ENCODE assay signal across 8 mouse cellular contexts in genomic region chr5:114824197-114824596, GRCm38 (mm10). TPM values are rescaled to one million over a fixed set of nuclear protein-coding genes. Genes with fewer than 3 reads are reported as not detected.
DNase-seq lines count a peak whose midpoint lies in the region; ATAC-seq and TF ChIP-seq lines count a peak whose summit lies in the region.

No protein-coding gene starts in this region.

- H3K4me1 ChIP-seq in brown adipose tissue, adult 24 weeks (ENCODE audit: control insufficient read depth, insufficient read depth, insufficient read length, low read length) = peaks cover 5% of the 10 kb centered on the region; the same call in 1 of the 2 replicates
- no peaks in the 10 kb centered on the region for H3K4me1 ChIP-seq in heart, adult 2 months (ENCODE audit: control insufficient read depth, insufficient read depth, low read length)
- peaks cover 14% of the 10 kb centered on the region; the same call in 1 of the 2 replicates for H3K4me1 ChIP-seq in lung, embryonic 15.5 days

- peak; percentile 47 for DNase-seq in adrenal gland, postnatal 10 days
- DNase-seq in adrenal gland, postnatal 25 days = no peak
- peak; percentile 71 for DNase-seq in 3T3-L1 (ENCODE audit: low read depth, low spot score)
- peak; percentile 25 to 62 for DNase-seq in heart, adult 2 months
- DNase-seq in kidney, postnatal 14 days = peak; percentile 58
- DNase-seq in retina, postnatal 7 days (ENCODE audit: low read depth, low spot score) = peak; percentile 47

- peak overlapping the region; percentile 83 for H3K4me2 ChIP-seq in lung, embryonic 15.5 days

- no peak for ATAC-seq in lung, embryonic 15.5 days (ENCODE audit: borderline replicate concordance, extremely low read depth, low FRiP score, low TSS enrichment)

- H3K9ac ChIP-seq in heart, adult 2 months (ENCODE audit: low read depth, low read length) = no peak overlapping the region
- H3K9ac ChIP-seq in lung, embryonic 15.5 days = no peak overlapping the region

- intact Hi-C loops in heart, adult 2 months (cut with DNase I) = loop anchor here (5.0 kb wide), 1 partner anchor 73 kb away; the partner anchor contains the start of gene Oasl2

- no peaks in the 10 kb centered on the region for H3K27me3 ChIP-seq in heart, adult 2 months (ENCODE audit: control insufficient read depth, insufficient read depth, low read length)
- no peaks in the 10 kb centered on the region for H3K27me3 ChIP-seq in lung, embryonic 15.5 days

- no peaks in the 10 kb centered on the region for H3K9me3 ChIP-seq in lung, embryonic 15.5 days

- H3K36me3 ChIP-seq in heart, adult 2 months (ENCODE audit: control insufficient read depth, insufficient read depth, low read length) = no peaks in the 10 kb centered on the region
- peaks cover 5% of the 10 kb centered on the region; the same call in 1 of the 2 replicates for H3K36me3 ChIP-seq in lung, embryonic 15.5 days

- peak; percentile 85 for TF ChIP-seq CTCF in heart, adult 2 months (IDR thresholded peaks at IDR 0.05)

- WGBS in heart, adult 2 months = 14% methylated on average over 9 of the region's 9 CpGs
- 18% methylated on average over 9 of the region's 9 CpGs for WGBS in lung, embryonic 15.5 days

- TF ChIP-seq EP300 in heart, adult 2 months (IDR thresholded peaks at IDR 0.05; ENCODE audit: insufficient read depth, low read depth, low read length) = no peak

- H3K4me3 ChIP-seq in brown adipose tissue, adult 24 weeks (ENCODE audit: insufficient read depth, low read depth, low read length) = peak overlapping the region; percentile 44
- H3K4me3 ChIP-seq in heart, adult 2 months = no peak overlapping the region
- H3K4me3 ChIP-seq in lung, embryonic 15.5 days = peak overlapping the region; percentile 12; the same call in 1 of the 2 replicates

- no peaks in the 10 kb centered on the region for H3K79me2 ChIP-seq in heart, adult 2 months (replicated peaks; ENCODE audit: control insufficient read depth, insufficient read depth, low read length)

- H3K27ac ChIP-seq in brown adipose tissue, adult 24 weeks (replicated peaks; ENCODE audit: low read depth, low read length) = no peak overlapping the region
- H3K27ac ChIP-seq in heart, adult 2 months = no peak overlapping the region
- no peak overlapping the region for H3K27ac ChIP-seq in lung, embryonic 15.5 days

- TF ChIP-seq POLR2A in heart, adult 2 months (IDR thresholded peaks at IDR 0.05; ENCODE audit: insufficient read depth, low read depth, low read length) = no peak

RNA-seq across cellular contexts. Expression of gene 1500011B03Rik, which starts 0.9 kb away (rescaled TPM):
- 10 to 100 TPM; 39.1 to 55.8 TPM for total RNA-seq in adrenal gland, postnatal 10 days (2021)
- 35.7 and 47.5 TPM in 2 replicates for total RNA-seq in adrenal gland, postnatal 25 days (2021)
- polyA plus RNA-seq in brown adipose tissue, adult 24 weeks (2012; ENCODE audit: insufficient read depth, insufficient read length, missing spikeins) = 2.1 and 5.5 TPM in 2 replicates
- total RNA-seq in heart, adult 2 months (2021) = 1 to 10 TPM; 3.2 to 4.9 TPM
- 4.3 and 7.4 TPM in 2 replicates for polyA plus RNA-seq in heart, adult 2 months (2012; rRNA removed)
- polyA plus RNA-seq in lung, embryonic 15.5 days (2015; fragmentation: Nextera tagmentation; extraction: Ambion mirVana) = 76.5 and 76.8 TPM in 2 replicates

RNA-seq across cellular contexts. Expression of gene 4930519G04Rik, which starts 29.3 kb away (rescaled TPM):
- total RNA-seq in adrenal gland, postnatal 10 days (2021) = not detected
- not detected in 2 replicates for total RNA-seq in adrenal gland, postnatal 25 days (2021)
- not detected in 2 replicates for polyA plus RNA-seq in brown adipose tissue, adult 24 weeks (2012; ENCODE audit: insufficient read depth, insufficient read length, missing spikeins)
- total RNA-seq in heart, adult 2 months (2021) = not detected
- polyA plus RNA-seq in heart, adult 2 months (2012; rRNA removed) = not detected in 2 replicates
- polyA plus RNA-seq in lung, embryonic 15.5 days (2015; fragmentation: Nextera tagmentation; extraction: Ambion mirVana) = not detected in 2 replicates

RNA-seq across cellular contexts. Expression of gene Gm9936, which starts 34.3 kb away (rescaled TPM):
- under 1 TPM in 1 of 2 experiments, not detected in 1; 0.21 TPM for total RNA-seq in adrenal gland, postnatal 10 days (2021)
- total RNA-seq in adrenal gland, postnatal 25 days (2021) = 0.09 TPM in 1 of 2 replicates, not detected in the other
- polyA plus RNA-seq in brown adipose tissue, adult 24 weeks (2012; ENCODE audit: insufficient read depth, insufficient read length, missing spikeins) = not detected in 2 replicates
- not detected for total RNA-seq in heart, adult 2 months (2021)
- polyA plus RNA-seq in heart, adult 2 months (2012; rRNA removed) = not detected in 2 replicates
- not detected in 2 replicates for polyA plus RNA-seq in lung, embryonic 15.5 days (2015; fragmentation: Nextera tagmentation; extraction: Ambion mirVana)

RNA-seq across cellular contexts. Expression of gene Git2, which starts 48.9 kb away (rescaled TPM):
- total RNA-seq in adrenal gland, postnatal 10 days (2021) = 10 to 100 TPM; 45.3 to 63.5 TPM
- total RNA-seq in adrenal gland, postnatal 25 days (2021) = 50.4 and 52.3 TPM in 2 replicates
- 15.1 and 17.6 TPM in 2 replicates for polyA plus RNA-seq in brown adipose tissue, adult 24 weeks (2012; ENCODE audit: insufficient read depth, insufficient read length, missing spikeins)
- 10 to 100 TPM; 27.6 to 28.7 TPM for total RNA-seq in heart, adult 2 months (2021)
- polyA plus RNA-seq in heart, adult 2 months (2012; rRNA removed) = 32.6 and 35.3 TPM in 2 replicates
- 48.7 and 49.3 TPM in 2 replicates for polyA plus RNA-seq in lung, embryonic 15.5 days (2015; fragmentation: Nextera tagmentation; extraction: Ambion mirVana)

RNA-seq across cellular contexts. Expression of gene Ankrd13a, which starts 49.7 kb away (rescaled TPM):
- 10 to 100 TPM; 91.7 to 95.0 TPM for total RNA-seq in adrenal gland, postnatal 10 days (2021)
- total RNA-seq in adrenal gland, postnatal 25 days (2021) = 74.6 and 93.8 TPM in 2 replicates
- 37.1 and 53.8 TPM in 2 replicates for polyA plus RNA-seq in brown adipose tissue, adult 24 weeks (2012; ENCODE audit: insufficient read depth, insufficient read length, missing spikeins)
- 10 to 100 TPM; 31.4 to 32.9 TPM for total RNA-seq in heart, adult 2 months (2021)
- polyA plus RNA-seq in heart, adult 2 months (2012; rRNA removed) = 21.3 and 32.2 TPM in 2 replicates
- polyA plus RNA-seq in lung, embryonic 15.5 days (2015; fragmentation: Nextera tagmentation; extraction: Ambion mirVana) = 77.4 and 79.3 TPM in 2 replicates
